Mouse (Mus musculus) hindbrain, postnatal 0 days (tissue): ENCODE data around the gene Necap2. TPM values are rescaled to one million over a fixed set of nuclear protein-coding genes. Genes with fewer than 3 reads are reported as not detected.

ENCODE experiments used
- ATAC-seq: fragments of 200-750 bp; cut with Nextera tagmentation; 2 replicates; pipeline ENCODE4 v1.8.0; 2017; ENCODE audit warnings: mild to moderate bottlenecking, moderate TSS enrichment, moderate library complexity
- DNase-seq: peaks from one replicate; pipeline ENCODE4 v3.0.0-alpha.2; 2015; ENCODE audit warnings: low spot score
- H3K27ac ChIP-seq: fragments of 300-500 bp; sonication (generic); 2 replicates; pipeline ENCODE4 v1.5.1; 2014; ENCODE audit warnings: mild to moderate bottlenecking
- H3K27me3 ChIP-seq: fragments of 300-500 bp; sonication (generic); 2 replicates; pipeline ENCODE4 v1.6.1; 2014; ENCODE audit warnings: low read length, mixed read lengths; ENCODE audit not compliant: insufficient read depth
- H3K36me3 ChIP-seq: fragments of 300-500 bp; sonication (generic); 2 replicates; pipeline ENCODE4 v1.6.1; 2014; ENCODE audit warnings: low read length, mixed read lengths; ENCODE audit not compliant: insufficient read depth
- H3K4me1 ChIP-seq: fragments of 300-500 bp; sonication (generic); 2 replicates; pipeline ENCODE4 v1.6.1; 2014; ENCODE audit warnings: antibody characterized with exemption, low read length, mixed read lengths; ENCODE audit not compliant: insufficient read depth
- H3K4me2 ChIP-seq: fragments of 300-500 bp; sonication (generic); 2 replicates; pipeline ENCODE4 v1.6.1; 2014; ENCODE audit warnings: low read depth, mild to moderate bottlenecking, low read length, moderate library complexity, mixed read lengths
- H3K4me3 ChIP-seq: fragments of 300-500 bp; sonication (generic); 2 replicates; pipeline ENCODE4 v1.5.1; 2014; ENCODE audit warnings: low read length
- H3K9ac ChIP-seq: fragments of 300-500 bp; sonication (generic); replicated peaks from 2 replicates; pipeline ENCODE4 v1.6.1; 2014; ENCODE audit warnings: mild to moderate bottlenecking, low read length, moderate library complexity, mixed read lengths
- H3K9me3 ChIP-seq: fragments of 300-500 bp; sonication (generic); 2 replicates; pipeline ENCODE4 v1.6.1; 2016; ENCODE audit warnings: low read length, mixed read lengths
- CTCF ChIP-seq: IDR thresholded peaks from 2 replicates; pipeline ENCODE4 v1.5.1; 2016; ENCODE audit warnings: antibody characterized with exemption, control low read depth, low read depth
- WGBS: fragments of 180-500 bp; shearing (Covaris S2); extraction: QIAGEN DNeasy Blood & Tissue Kit; methylation state at CpG from one replicate; pipeline ENCODE4 v1.1.7; 2014; 5-methylcytosine and 5-hydroxymethylcytosine counted together
- polyA plus RNA-seq: library from polyadenylated mRNA; unstranded; fragments of >200 nt; fragmentation: Nextera tagmentation; extraction: Ambion mirVana; gene quantifications from 2 replicates; pipeline ENCODE4 v1.2.1, GENCODE M21; 2015
- total RNA-seq: library from RNA; depleted of rRNA; stranded (reverse); fragments of >200 nt; gene quantifications from 2 replicates; pipeline ENCODE4 v1.2.3, GENCODE M21; 2014; rRNA removed

Gene Necap2
- total and polyA plus RNA-seq, 2 experiments from 2014 or later, result 51.5 to 67.5 TPM

- Histone ChIP-seq H3K4me1 (peaks cover 13% of the 10 kb centered on the region; the same call in 1 of the 2 replicates), H3K36me3 (peaks cover 4% of the 10 kb centered on the region; the same call in 1 of the 2 replicates)
These were observed 56.6 kb downstream of the Necap2 start for GRCm38 (mm10) chr4:141021614-141021929.

GRCm38 (mm10) chr4:141020811-141021613, 57.1 kb downstream of the Necap2 start:
- Histone ChIP-seq H3K9ac (no peak overlapping the region; the same call in 1 of the 2 replicates), H3K4me3 (no peak overlapping the region), H3K9me3 (no peaks in the 10 kb centered on the region), H3K4me2 (peak overlapping the region; percentile 11; the same call in 1 of the 2 replicates), H3K27me3 (no peaks in the 10 kb centered on the region), H3K27ac (peak overlapping the region; percentile 81), H3K36me3 (peaks cover 9% of the 10 kb centered on the region; the same call in 1 of the 2 replicates), H3K4me1 (peaks cover 13% of the 10 kb centered on the region; the same call in 1 of the 2 replicates)
- DNase-seq (peak; percentile 85), ATAC-seq (peak; percentile 81)
- WGBS, result 12% methylated on average over 14 of the region's 14 CpGs
- no peak for TF ChIP-seq CTCF

More at GRCm38 (mm10) chr4:141021614-141021929, 56.6 kb downstream of the Necap2 start:
- DNase-seq, result no peak
- ATAC-seq, result peak; percentile 9; the same call in 1 of the 2 replicates
- H3K4me3 ChIP-seq, result no peak overlapping the region
- no peaks in the 10 kb centered on the region for H3K9me3 ChIP-seq
- no peaks in the 10 kb centered on the region for H3K27me3 ChIP-seq
- TF ChIP-seq CTCF, result no peak
- 15% methylated on average over 11 of the region's 11 CpGs for WGBS
- H3K27ac ChIP-seq, result peak overlapping the region; percentile 81
- no peak overlapping the region; the same call in 1 of the 2 replicates for H3K9ac ChIP-seq
- no peak overlapping the region for H3K4me2 ChIP-seq

- no peak overlapping the region for H3K4me3 ChIP-seq
- no peak for ATAC-seq
These were observed 57.9 kb downstream of the Necap2 start for GRCm38 (mm10) chr4:141020220-141020619.

GRCm38 (mm10) chr4:141017657-141018436, 60.3 kb downstream of the Necap2 start:
- peaks cover 9% of the 10 kb centered on the region; the same call in 1 of the 2 replicates for H3K36me3 ChIP-seq
- H3K4me1 ChIP-seq, result peaks cover 13% of the 10 kb centered on the region; the same call in 1 of the 2 replicates
- no peak overlapping the region for H3K4me3 ChIP-seq
- DNase-seq (no peak), ATAC-seq (no peak)
- H3K27ac ChIP-seq, result no peak overlapping the region
- no peak for TF ChIP-seq CTCF
- no peaks in the 10 kb centered on the region for H3K9me3 ChIP-seq
- H3K27me3 ChIP-seq, result no peaks in the 10 kb centered on the region
- 76% methylated on average over 29 of the region's 29 CpGs for WGBS
- no peak overlapping the region for H3K4me2 ChIP-seq
- no peak overlapping the region for H3K9ac ChIP-seq

More at GRCm38 (mm10) chr4:141020220-141020619, 57.9 kb downstream of the Necap2 start:
- no peak for TF ChIP-seq CTCF
- Histone ChIP-seq H3K9me3 (no peaks in the 10 kb centered on the region), H3K9ac (no peak overlapping the region), H3K27ac (peak overlapping the region; percentile 81; the same call in 1 of the 2 replicates), H3K4me2 (no peak overlapping the region), H3K27me3 (no peaks in the 10 kb centered on the region), H3K4me1 (peaks cover 13% of the 10 kb centered on the region; the same call in 1 of the 2 replicates), H3K36me3 (peaks cover 9% of the 10 kb centered on the region; the same call in 1 of the 2 replicates)
- no peak for DNase-seq
- 66% methylated on average over 17 of the region's 17 CpGs for WGBS

Other genes with a start within 250 kb of the Necap2 start
- 0.25 TPM in 1 of 2 replicates, not detected in the other for gene Padi1, start 232.6 kb downstream of the Necap2 start, total RNA-seq
- 0.05 TPM in 1 of 2 replicates, not detected in the other for gene Padi1, start 232.6 kb downstream of the Necap2 start, polyA plus RNA-seq
- gene Padi2, start 172.0 kb downstream of the Necap2 start, total RNA-seq, result 5.3 and 5.5 TPM in 2 replicates
- gene Padi2, start 172.0 kb downstream of the Necap2 start, polyA plus RNA-seq, result 2.7 and 3.0 TPM in 2 replicates
- 176 and 217 TPM in 2 replicates for gene Sdhb, start 117.2 kb downstream of the Necap2 start, total RNA-seq
- 583 and 596 TPM in 2 replicates for gene Sdhb, start 117.2 kb downstream of the Necap2 start, polyA plus RNA-seq
- gene Atp13a2, start 91.5 kb downstream of the Necap2 start, total RNA-seq, result 408 and 435 TPM in 2 replicates
- gene Atp13a2, start 91.5 kb downstream of the Necap2 start, polyA plus RNA-seq, result 151 and 166 TPM in 2 replicates
- 20.6 and 42.3 TPM in 2 replicates for gene Mfap2, start 67.9 kb downstream of the Necap2 start, total RNA-seq
- 92.0 and 99.5 TPM in 2 replicates for gene Mfap2, start 67.9 kb downstream of the Necap2 start, polyA plus RNA-seq
- 18.7 and 19.7 TPM in 2 replicates for gene Crocc, start 17.8 kb downstream of the Necap2 start, total RNA-seq
- 3.8 and 3.9 TPM in 2 replicates for gene Crocc, start 17.8 kb downstream of the Necap2 start, polyA plus RNA-seq
- 0.37 and 0.90 TPM in 2 replicates for gene Spata21, start 10.0 kb upstream of the Necap2 start, total RNA-seq
- gene Spata21, start 10.0 kb upstream of the Necap2 start, polyA plus RNA-seq, result 0.84 and 1.6 TPM in 2 replicates
- 58.7 and 68.8 TPM in 2 replicates for gene Szrd1, start 61.4 kb upstream of the Necap2 start, total RNA-seq
- 16.5 and 17.0 TPM in 2 replicates for gene Szrd1, start 61.4 kb upstream of the Necap2 start, polyA plus RNA-seq
- gene Fbxo42, start 69.6 kb upstream of the Necap2 start, total RNA-seq, result 20.8 and 22.5 TPM in 2 replicates
- gene Fbxo42, start 69.6 kb upstream of the Necap2 start, polyA plus RNA-seq, result 15.5 and 17.5 TPM in 2 replicates
- gene Rsg1, start 135.6 kb upstream of the Necap2 start, total RNA-seq, result 2.4 and 8.7 TPM in 2 replicates
- 3.9 and 4.3 TPM in 2 replicates for gene Rsg1, start 135.6 kb upstream of the Necap2 start, polyA plus RNA-seq
- gene Arhgef19, start 161.1 kb upstream of the Necap2 start, total RNA-seq, result 1.2 and 2.3 TPM in 2 replicates
- gene Arhgef19, start 161.1 kb upstream of the Necap2 start, polyA plus RNA-seq, result 1.2 TPM in 2 replicates
- 1.6 and 3.5 TPM in 2 replicates for gene Epha2, start 222.9 kb upstream of the Necap2 start, total RNA-seq
- gene Epha2, start 222.9 kb upstream of the Necap2 start, polyA plus RNA-seq, result 0.44 and 0.46 TPM in 2 replicates